Mouse (Mus musculus) bone marrow, adult 2 months (tissue): Measurements from ENCODE around the gene St8sia2.

Experiments used
- CTCF ChIP-seq: fragments of 200-500 bp; IDR thresholded peaks from 2 replicates; pipeline ENCODE4 v1.5.1; 2011; ENCODE audit warnings: low read length, control low read depth; ENCODE audit not compliant: control insufficient read depth, insufficient read depth
- POLR2A ChIP-seq: fragments of 200-500 bp; IDR thresholded peaks from 2 replicates; pipeline ENCODE4 v1.6.1; 2011; ENCODE audit warnings: low read depth, mild to moderate bottlenecking, control low read depth, low read length, borderline replicate concordance; ENCODE audit not compliant: control insufficient read depth

DNA sequence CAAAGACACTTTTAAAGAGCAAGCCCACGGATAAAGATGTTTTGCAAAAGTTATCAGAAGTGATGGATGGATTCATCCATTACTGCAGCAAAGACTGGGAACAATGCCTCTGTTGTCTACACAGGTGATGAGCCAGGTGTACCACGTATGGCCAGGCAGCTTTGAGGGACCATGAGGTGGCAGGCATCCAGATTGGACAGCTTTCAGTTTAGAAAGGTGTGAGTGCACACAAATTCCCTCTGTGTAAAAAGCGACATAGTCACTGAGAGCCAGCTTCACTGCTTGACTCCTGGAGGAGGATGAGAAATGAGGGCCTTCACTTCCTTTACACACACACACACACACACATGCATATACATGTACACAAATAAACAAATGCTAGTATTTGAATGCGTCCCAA is 60.4 kb downstream of the St8sia2 start:
- TF ChIP-seq CTCF (no peak), POLR2A (no peak)
